Mouse (Mus musculus) bone marrow, adult 2 months (tissue): ENCODE measurements around the gene Fbxl19.

Experiments
- CTCF ChIP-seq: fragments of 200-500 bp; IDR thresholded peaks from 2 replicates; pipeline ENCODE4 v1.5.1; 2011; ENCODE audit warnings: low read length, control low read depth; ENCODE audit not compliant: control insufficient read depth, insufficient read depth
- POLR2A ChIP-seq: fragments of 200-500 bp; IDR thresholded peaks from 2 replicates; pipeline ENCODE4 v1.6.1; 2011; ENCODE audit warnings: low read depth, mild to moderate bottlenecking, control low read depth, low read length, borderline replicate concordance; ENCODE audit not compliant: control insufficient read depth

- no peak for TF ChIP-seq POLR2A
- no peak for TF ChIP-seq CTCF
These were observed 15.4 kb downstream of the Fbxl19 start for GRCm38 (mm10) chr7:127759716-127760115.
